Mouse (Mus musculus): ENCODE measurements around the gene Nufip2.

DNA sequence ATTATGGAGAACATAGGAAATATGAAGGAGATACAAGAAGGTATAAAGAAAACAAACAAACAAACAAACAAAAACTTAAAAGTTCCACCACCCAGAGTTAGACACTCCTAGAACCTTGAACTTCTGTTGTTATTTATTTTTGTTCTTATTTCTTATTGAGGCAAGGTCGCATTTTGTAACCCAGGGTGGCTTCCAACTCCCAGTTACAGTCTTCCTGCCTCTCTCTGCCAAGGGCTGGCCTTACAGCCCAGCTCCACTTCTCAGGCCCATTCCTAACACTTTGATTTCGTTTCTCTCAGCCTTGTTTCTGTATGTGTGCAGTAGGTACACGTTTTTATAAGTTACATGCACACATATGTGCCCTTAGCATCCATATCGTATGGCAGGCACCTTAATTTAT lies 26.0 kb upstream of the Nufip2 start:
- TF ChIP-seq TCF12 (IDR thresholded peaks at IDR 0.05; ENCODE audit: insufficient read depth, poor library complexity, severe bottlenecking), result no peak
- no peak for TF ChIP-seq MAX (IDR thresholded peaks at IDR 0.05; ENCODE audit: low read depth)
- TF ChIP-seq POLR2A (IDR thresholded peaks at IDR 0.05; ENCODE audit: insufficient read length, low read depth), result no peak
- no peak for TF ChIP-seq E2F4 (IDR thresholded peaks at IDR 0.05; ENCODE audit: insufficient read depth)
- no peak for TF ChIP-seq POLR2AphosphoS2 (IDR thresholded peaks at IDR 0.05; ENCODE audit: insufficient read length, low read depth)
- TF ChIP-seq CEBPB (IDR thresholded peaks at IDR 0.05; ENCODE audit: insufficient read depth, poor library complexity, severe bottlenecking), result no peak
- TF ChIP-seq REST (IDR thresholded peaks at IDR 0.05; ENCODE audit: insufficient read depth, insufficient read length), result no peak
